Mouse (Mus musculus): Measurements from ENCODE around the gene Baat. TPM values are rescaled to one million over a fixed set of nuclear protein-coding genes. Genes with fewer than 3 reads are reported as not detected.

The Baat gene
- polyA plus RNA-seq, 1 experiment from 2014 or later: not detected

- H3K4me2 ChIP-seq (replicated peaks; ENCODE audit: low read depth, low read length): peak overlapping the region; percentile 45
- DNase-seq (ENCODE audit: low spot score) (peak; percentile 40), ATAC-seq (peak; percentile 72)
- H3K36me3 ChIP-seq (ENCODE audit: insufficient read depth, low read length): no peaks in the 10 kb centered on the region
- no peak overlapping the region for H3K27ac ChIP-seq (ENCODE audit: low read length)
- no peak for TF ChIP-seq CTCF (IDR thresholded peaks at IDR 0.05)
- no peak for TF ChIP-seq EP300 (IDR thresholded peaks at IDR 0.05)
- no peak overlapping the region for H3K9ac ChIP-seq (replicated peaks; ENCODE audit: low read depth)
- H3K4me3 ChIP-seq (ENCODE audit: low read depth, low read length): no peak overlapping the region; the same call in 1 of the 2 replicates
- WGBS: 19% methylated on average over 19 of the region's 19 CpGs
- no peaks in the 10 kb centered on the region for H3K27me3 ChIP-seq (replicated peaks; ENCODE audit: insufficient read depth, low read length)
- H3K4me1 ChIP-seq (ENCODE audit: insufficient read depth, low read depth, low read length): no peaks in the 10 kb centered on the region
- no peaks in the 10 kb centered on the region for H3K9me3 ChIP-seq (ENCODE audit: low read length)
These were observed 28.1 kb downstream of the Baat start for GRCm38 (mm10) chr4:49478118-49478877.

GRCm38 (mm10) chr4:49474583-49474982, 31.8 kb downstream of the Baat start:
- H3K9ac ChIP-seq (replicated peaks; ENCODE audit: low read depth): no peak overlapping the region
- H3K4me3 ChIP-seq (ENCODE audit: low read depth, low read length): no peak overlapping the region
- no peaks in the 10 kb centered on the region for H3K27me3 ChIP-seq (replicated peaks; ENCODE audit: insufficient read depth, low read length)
- H3K4me2 ChIP-seq (replicated peaks; ENCODE audit: low read depth, low read length): no peak overlapping the region
- H3K36me3 ChIP-seq (ENCODE audit: insufficient read depth, low read length): no peaks in the 10 kb centered on the region
- H3K27ac ChIP-seq (ENCODE audit: low read length): no peak overlapping the region
- TF ChIP-seq EP300 (IDR thresholded peaks at IDR 0.05): no peak
- no peak for TF ChIP-seq CTCF (IDR thresholded peaks at IDR 0.05)
- H3K4me1 ChIP-seq (ENCODE audit: insufficient read depth, low read depth, low read length): no peaks in the 10 kb centered on the region
- DNase-seq (ENCODE audit: low spot score) (no peak), ATAC-seq (no peak)
- no peaks in the 10 kb centered on the region for H3K9me3 ChIP-seq (ENCODE audit: low read length)

GRCm38 (mm10) chr4:49473435-49474100, 32.8 kb downstream of the Baat start, which contains the start of gene Acnat1:
Acnat1 (minus strand) TSS chr4:49473912.
- Histone ChIP-seq H3K4me2 (replicated peaks; ENCODE audit: low read depth, low read length) (no peak within 1 kb of the TSS), H3K9me3 (ENCODE audit: low read length) (no peaks in the 10 kb centered on the region), H3K27ac (ENCODE audit: low read length) (no peak within 1 kb of the TSS), H3K4me3 (ENCODE audit: low read depth, low read length) (no peak within 1 kb of the TSS), H3K36me3 (ENCODE audit: insufficient read depth, low read length) (no peaks in the 10 kb centered on the region), H3K4me1 (ENCODE audit: insufficient read depth, low read depth, low read length) (no peaks in the 10 kb centered on the region), H3K9ac (replicated peaks; ENCODE audit: low read depth) (no peak within 1 kb of the TSS), H3K27me3 (replicated peaks; ENCODE audit: insufficient read depth, low read length) (no peaks in the 10 kb centered on the region)
- TF ChIP-seq CTCF (IDR thresholded peaks at IDR 0.05) (no peak), EP300 (IDR thresholded peaks at IDR 0.05) (no peak)
- 35% methylated on average over 3 of the region's 3 CpGs for WGBS
- DNase-seq (ENCODE audit: low spot score) (no peak), ATAC-seq (no peak)

GRCm38 (mm10) chr4:49469435-49470151, 36.8 kb downstream of the Baat start:
- TF ChIP-seq EP300 (IDR thresholded peaks at IDR 0.05): no peak
- TF ChIP-seq CTCF (IDR thresholded peaks at IDR 0.05): no peak
- H3K4me3 ChIP-seq (ENCODE audit: low read depth, low read length): no peak overlapping the region
- 80% methylated on average over 3 of the region's 3 CpGs for WGBS

GRCm38 (mm10) chr4:49467360-49467759, 39.0 kb downstream of the Baat start:
- no peak for TF ChIP-seq EP300 (IDR thresholded peaks at IDR 0.05)
- no peak for TF ChIP-seq CTCF (IDR thresholded peaks at IDR 0.05)
- Histone ChIP-seq H3K4me3 (ENCODE audit: low read depth, low read length) (no peak overlapping the region), H3K4me1 (ENCODE audit: insufficient read depth, low read depth, low read length) (no peaks in the 10 kb centered on the region), H3K27ac (ENCODE audit: low read length) (no peak overlapping the region), H3K27me3 (replicated peaks; ENCODE audit: insufficient read depth, low read length) (no peaks in the 10 kb centered on the region), H3K9me3 (ENCODE audit: low read length) (no peaks in the 10 kb centered on the region), H3K36me3 (ENCODE audit: insufficient read depth, low read length) (no peaks in the 10 kb centered on the region), H3K9ac (replicated peaks; ENCODE audit: low read depth) (no peak overlapping the region), H3K4me2 (replicated peaks; ENCODE audit: low read depth, low read length) (no peak overlapping the region)
- 90% methylated on average over 6 of the region's 6 CpGs for WGBS
- no peak for DNase-seq (ENCODE audit: low spot score)
- ATAC-seq: no peak

More at GRCm38 (mm10) chr4:49469435-49470151, 36.8 kb downstream of the Baat start:
- no peaks in the 10 kb centered on the region for H3K36me3 ChIP-seq (ENCODE audit: insufficient read depth, low read length)
- no peaks in the 10 kb centered on the region for H3K9me3 ChIP-seq (ENCODE audit: low read length)
- no peak overlapping the region for H3K9ac ChIP-seq (replicated peaks; ENCODE audit: low read depth)
- H3K4me2 ChIP-seq (replicated peaks; ENCODE audit: low read depth, low read length): no peak overlapping the region
- no peaks in the 10 kb centered on the region for H3K27me3 ChIP-seq (replicated peaks; ENCODE audit: insufficient read depth, low read length)
- DNase-seq (ENCODE audit: low spot score): no peak
- no peak for ATAC-seq
- no peaks in the 10 kb centered on the region for H3K4me1 ChIP-seq (ENCODE audit: insufficient read depth, low read depth, low read length)
- H3K27ac ChIP-seq (ENCODE audit: low read length): no peak overlapping the region

- TF ChIP-seq CTCF (IDR thresholded peaks at IDR 0.05) (no peak), EP300 (IDR thresholded peaks at IDR 0.05) (no peak)
- Histone ChIP-seq H3K27ac (ENCODE audit: low read length) (no peak overlapping the region), H3K27me3 (replicated peaks; ENCODE audit: insufficient read depth, low read length) (no peaks in the 10 kb centered on the region), H3K9me3 (ENCODE audit: low read length) (no peaks in the 10 kb centered on the region), H3K4me1 (ENCODE audit: insufficient read depth, low read depth, low read length) (no peaks in the 10 kb centered on the region), H3K36me3 (ENCODE audit: insufficient read depth, low read length) (no peaks in the 10 kb centered on the region), H3K9ac (replicated peaks; ENCODE audit: low read depth) (no peak overlapping the region), H3K4me2 (replicated peaks; ENCODE audit: low read depth, low read length) (no peak overlapping the region), H3K4me3 (ENCODE audit: low read depth, low read length) (no peak overlapping the region)
- peak; percentile 9 for DNase-seq (ENCODE audit: low spot score)
- 58% methylated on average over 2 of the region's 2 CpGs for WGBS
- ATAC-seq: no peak
These were observed 50.2 kb downstream of the Baat start for GRCm38 (mm10) chr4:49456171-49456570.
